Mouse (Mus musculus): ENCODE data around the gene Tarsl2.

DNA sequence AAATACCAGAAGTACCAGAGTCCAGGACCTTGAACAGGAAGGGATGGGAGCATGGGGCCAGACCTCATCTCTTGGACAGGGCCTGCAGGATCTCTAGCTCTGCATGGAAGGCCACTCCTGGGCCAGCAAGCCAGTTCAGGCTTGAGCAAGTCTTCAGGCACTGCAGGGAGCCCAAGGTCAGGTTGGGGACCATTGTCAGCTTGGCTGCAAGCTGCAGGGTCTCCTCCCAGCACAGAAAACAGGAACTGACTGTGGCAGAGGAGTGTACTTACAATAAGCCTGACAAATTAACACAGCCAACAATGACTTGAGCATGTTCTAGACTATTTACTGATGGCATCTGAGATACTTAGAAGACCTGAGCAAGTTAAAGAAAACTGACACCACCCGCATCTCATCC lies 14.9 kb upstream of the Tarsl2 start:
- TF ChIP-seq POLR2A (IDR thresholded peaks at IDR 0.05; ENCODE audit: insufficient read length, low read depth) (no peak), E2F4 (IDR thresholded peaks at IDR 0.05; ENCODE audit: insufficient read depth) (no peak), SRF (IDR thresholded peaks at IDR 0.05; ENCODE audit: control insufficient read depth, insufficient read length, low read depth) (no peak), REST (IDR thresholded peaks at IDR 0.05; ENCODE audit: insufficient read depth, insufficient read length) (no peak), POLR2AphosphoS2 (IDR thresholded peaks at IDR 0.05; ENCODE audit: insufficient read length, low read depth) (no peak), MAX (IDR thresholded peaks at IDR 0.05; ENCODE audit: low read depth) (no peak), USF1 (IDR thresholded peaks at IDR 0.05; ENCODE audit: low read depth) (no peak)
